Mouse (Mus musculus) hindbrain, embryonic 11.5 days (tissue): Measurements from ENCODE around the gene Bcr. TPM values are rescaled to one million over a fixed set of nuclear protein-coding genes. Genes with fewer than 3 reads are reported as not detected.

ENCODE experiments used
- ATAC-seq: fragments of 200-750 bp; cut with Nextera tagmentation; 2 replicates; pipeline ENCODE4 v1.8.0; 2017; ENCODE audit warnings: mild to moderate bottlenecking, moderate TSS enrichment, moderate library complexity; ENCODE audit not compliant: low FRiP score
- DNase-seq: peaks from one replicate; pipeline ENCODE4 v3.0.0-alpha.2; 2015; ENCODE audit warnings: low spot score
- H3K27ac ChIP-seq: fragments of 300-500 bp; sonication (generic); 2 replicates; pipeline ENCODE4 v1.5.1; 2014; ENCODE audit warnings: mild to moderate bottlenecking, low read depth, low read length
- H3K27me3 ChIP-seq: fragments of 300-500 bp; sonication (generic); 2 replicates; pipeline ENCODE4 v1.6.1; 2014; ENCODE audit warnings: mild to moderate bottlenecking, low read length, moderate library complexity, mixed read lengths; ENCODE audit not compliant: control insufficient read depth, insufficient read depth
- H3K36me3 ChIP-seq: fragments of 300-500 bp; sonication (generic); 2 replicates; pipeline ENCODE4 v1.6.1; 2014; ENCODE audit warnings: mild to moderate bottlenecking, low read length, moderate library complexity, mixed read lengths; ENCODE audit not compliant: control insufficient read depth, insufficient read depth
- H3K4me1 ChIP-seq: fragments of 300-500 bp; sonication (generic); replicated peaks from 2 replicates; pipeline ENCODE4 v1.6.1; 2014; ENCODE audit warnings: low read length, mixed read lengths; ENCODE audit not compliant: control insufficient read depth, insufficient read depth
- H3K4me2 ChIP-seq: fragments of 300-500 bp; sonication (generic); replicated peaks from 2 replicates; pipeline ENCODE4 v1.6.1; 2014; ENCODE audit warnings: mild to moderate bottlenecking, low read depth, low read length
- H3K4me3 ChIP-seq: fragments of 300-500 bp; sonication (generic); 2 replicates; pipeline ENCODE4 v1.5.1; 2014; ENCODE audit warnings: low read depth, low read length
- H3K9ac ChIP-seq: fragments of 300-500 bp; sonication (generic); 2 replicates; pipeline ENCODE4 v1.6.1; 2014; ENCODE audit warnings: low read depth, low read length
- H3K9me3 ChIP-seq: fragments of 300-500 bp; sonication (generic); 2 replicates; pipeline ENCODE4 v1.6.1; 2016; ENCODE audit warnings: low read length; ENCODE audit not compliant: control insufficient read depth
- WGBS: fragments of 180-500 bp; shearing (Covaris S2); extraction: QIAGEN DNeasy Blood & Tissue Kit; methylation state at CpG from one replicate; pipeline ENCODE4 v1.1.7; 2014; 5-methylcytosine and 5-hydroxymethylcytosine counted together
- polyA plus RNA-seq: library from polyadenylated mRNA; unstranded; fragments of >200 nt; fragmentation: Nextera tagmentation; extraction: Ambion mirVana; gene quantifications from 2 replicates; pipeline ENCODE4 v1.2.1, GENCODE M21; 2014

The Bcr gene
- polyA plus RNA-seq, 1 experiment from 2014 or later: 15.2 TPM

- Histone ChIP-seq H3K36me3 (no peaks in the 10 kb centered on the region), H3K4me2 (peak overlapping the region; percentile 3; the same call in 1 of the 2 replicates), H3K27ac (no peak overlapping the region), H3K9me3 (no peaks in the 10 kb centered on the region), H3K4me1 (peaks cover 12% of the 10 kb centered on the region), H3K27me3 (peaks cover 4% of the 10 kb centered on the region; the same call in 1 of the 2 replicates), H3K9ac (no peak overlapping the region), H3K4me3 (no peak overlapping the region)
- ATAC-seq: no peak
- peak; percentile 81 for DNase-seq
- WGBS: 1% methylated on average over 11 of the region's 11 CpGs
Measured at GRCm38 (mm10) chr10:75059396-75059795, 996 bp upstream of the Bcr start.

DNA sequence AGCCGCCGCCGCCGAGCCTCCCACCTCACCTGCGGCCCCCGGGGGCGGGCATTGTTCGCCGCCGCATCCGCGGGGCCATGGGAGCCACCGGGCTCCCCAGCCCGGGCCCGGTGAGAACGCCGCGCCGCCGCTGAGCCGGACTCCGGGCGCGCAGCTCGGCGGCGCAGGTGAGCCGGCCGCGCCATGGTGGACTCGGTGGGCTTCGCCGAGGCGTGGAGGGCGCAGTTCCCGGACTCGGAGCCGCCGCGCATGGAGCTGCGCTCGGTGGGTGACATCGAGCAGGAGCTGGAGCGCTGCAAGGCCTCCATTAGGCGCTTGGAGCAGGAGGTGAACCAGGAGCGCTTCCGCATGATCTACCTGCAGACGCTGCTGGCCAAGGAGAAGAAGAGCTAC lies 447 bp downstream of the Bcr start:
- ATAC-seq (peak; percentile 43), DNase-seq (peak; percentile 63)
- Histone ChIP-seq H3K27me3 (peaks cover 4% of the 10 kb centered on the region; the same call in 1 of the 2 replicates), H3K9me3 (no peaks in the 10 kb centered on the region), H3K27ac (peak overlapping the region; percentile 82), H3K4me1 (peaks cover 11% of the 10 kb centered on the region), H3K9ac (peak overlapping the region; percentile 89), H3K36me3 (no peaks in the 10 kb centered on the region), H3K4me3 (peak overlapping the region; percentile 86), H3K4me2 (peak overlapping the region; percentile 86)
- 0% methylated on average over 35 of the region's 48 CpGs for WGBS

GRCm38 (mm10) chr10:75061341-75062188 lies 1.2 kb downstream of the Bcr start:
- peak overlapping the region; percentile 86 for H3K4me3 ChIP-seq
- H3K9me3 ChIP-seq: no peaks in the 10 kb centered on the region
- H3K36me3 ChIP-seq: no peaks in the 10 kb centered on the region
- ATAC-seq (no peak), DNase-seq (peak; percentile 56)
- peak overlapping the region; percentile 86 for H3K4me2 ChIP-seq
- H3K4me1 ChIP-seq: peaks cover 9% of the 10 kb centered on the region
- peak overlapping the region; percentile 89 for H3K9ac ChIP-seq
- peak overlapping the region; percentile 82 for H3K27ac ChIP-seq
- WGBS: under 1% methylated on average over 71 of the region's 71 CpGs
- H3K27me3 ChIP-seq: peaks cover 4% of the 10 kb centered on the region; the same call in 1 of the 2 replicates

GRCm38 (mm10) chr10:75062189-75062561 lies 1.8 kb downstream of the Bcr start:
- Histone ChIP-seq H3K36me3 (no peaks in the 10 kb centered on the region), H3K27ac (no peak overlapping the region), H3K4me2 (peak overlapping the region; percentile 86), H3K4me1 (peaks cover 9% of the 10 kb centered on the region), H3K27me3 (peaks cover 4% of the 10 kb centered on the region; the same call in 1 of the 2 replicates), H3K9me3 (no peaks in the 10 kb centered on the region), H3K9ac (peak overlapping the region; percentile 89; the same call in 1 of the 2 replicates), H3K4me3 (peak overlapping the region; percentile 86)
- WGBS: 13% methylated on average over 6 of the region's 6 CpGs
- DNase-seq (peak; percentile 24), ATAC-seq (no peak)

GRCm38 (mm10) chr10:75062621-75063020 lies 2.2 kb downstream of the Bcr start:
- Histone ChIP-seq H3K36me3 (no peaks in the 10 kb centered on the region), H3K4me1 (peaks cover 9% of the 10 kb centered on the region), H3K4me3 (peak overlapping the region; percentile 86), H3K27ac (no peak overlapping the region), H3K4me2 (peak overlapping the region; percentile 86), H3K9me3 (no peaks in the 10 kb centered on the region), H3K9ac (no peak overlapping the region), H3K27me3 (peaks cover 4% of the 10 kb centered on the region; the same call in 1 of the 2 replicates)
- DNase-seq: no peak
- 42% methylated on average over 6 of the region's 6 CpGs for WGBS
- no peak for ATAC-seq

DNA sequence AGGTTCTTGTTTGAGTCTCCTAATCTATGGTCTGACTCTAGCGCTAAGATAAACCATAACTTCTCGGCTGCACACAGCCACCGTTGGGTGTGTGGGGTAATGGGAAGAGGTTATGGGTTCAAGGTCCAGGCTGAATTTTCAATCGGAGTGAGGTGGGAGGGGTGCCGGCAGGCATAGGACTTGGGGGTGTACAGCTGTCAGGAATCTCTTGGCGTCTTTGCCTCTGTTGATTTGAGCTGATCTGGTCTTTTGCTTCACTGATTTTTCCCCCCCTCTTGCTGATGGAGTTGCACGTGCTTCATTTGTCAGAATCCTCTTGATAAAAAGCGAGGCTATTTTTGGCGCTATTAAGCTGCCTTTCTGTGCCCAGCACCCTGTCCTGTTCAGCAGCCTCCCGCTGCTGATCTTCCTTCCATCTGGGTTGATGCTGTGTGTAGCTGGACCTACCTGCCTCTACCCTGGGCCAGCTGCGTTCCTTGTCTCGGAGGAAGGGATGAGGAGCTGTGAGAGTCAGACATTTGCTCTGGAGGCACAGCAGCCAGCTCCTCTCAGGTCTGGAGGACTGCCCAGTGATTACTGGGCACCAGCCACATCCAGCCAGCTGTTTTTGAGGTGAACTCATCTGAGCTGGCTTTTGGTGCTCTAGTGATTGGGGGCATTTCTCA lies 3.0 kb downstream of the Bcr start:
- Histone ChIP-seq H3K4me1 (peaks cover 9% of the 10 kb centered on the region), H3K27me3 (peaks cover 4% of the 10 kb centered on the region; the same call in 1 of the 2 replicates), H3K4me2 (peak overlapping the region; percentile 33), H3K9me3 (no peaks in the 10 kb centered on the region), H3K27ac (no peak overlapping the region), H3K4me3 (peak overlapping the region; percentile 16), H3K36me3 (no peaks in the 10 kb centered on the region), H3K9ac (no peak overlapping the region)
- DNase-seq: no peak
- WGBS: 74% methylated on average over 12 of the region's 12 CpGs
- ATAC-seq: no peak

- 80% methylated on average over 6 of the region's 6 CpGs for WGBS
- no peaks in the 10 kb centered on the region for H3K9me3 ChIP-seq
- H3K4me2 ChIP-seq: no peak overlapping the region
- DNase-seq (no peak), ATAC-seq (no peak)
- peaks cover 4% of the 10 kb centered on the region; the same call in 1 of the 2 replicates for H3K27me3 ChIP-seq
- no peak overlapping the region for H3K9ac ChIP-seq
- H3K4me1 ChIP-seq: peaks cover 7% of the 10 kb centered on the region
- no peaks in the 10 kb centered on the region for H3K36me3 ChIP-seq
- no peak overlapping the region for H3K27ac ChIP-seq
- H3K4me3 ChIP-seq: no peak overlapping the region
Measured at GRCm38 (mm10) chr10:75065691-75066090, 5.3 kb downstream of the Bcr start.

- Histone ChIP-seq H3K4me2 (no peak overlapping the region), H3K27ac (no peak overlapping the region), H3K9ac (no peak overlapping the region), H3K4me3 (no peak overlapping the region), H3K36me3 (no peaks in the 10 kb centered on the region), H3K4me1 (peaks cover 7% of the 10 kb centered on the region), H3K27me3 (no peaks in the 10 kb centered on the region), H3K9me3 (no peaks in the 10 kb centered on the region)
- ATAC-seq (no peak), DNase-seq (no peak)
Measured at GRCm38 (mm10) chr10:75067446-75067845, 7.1 kb downstream of the Bcr start.
